Mouse (Mus musculus): ENCODE measurements around the gene Cald1. TPM values are rescaled to one million over a fixed set of nuclear protein-coding genes. Genes with fewer than 3 reads are reported as not detected.

The Cald1 gene
- polyA plus RNA-seq, 1 experiment from 2014 or later: 171 TPM

- 97% methylated on average over 1 of the region's 1 CpGs for WGBS
- no peaks in the 10 kb centered on the region for H3K27me3 ChIP-seq (ENCODE audit: control insufficient read depth, insufficient read depth, low read length)
- H3K36me3 ChIP-seq (ENCODE audit: control insufficient read depth, insufficient read depth, low read length): no peaks in the 10 kb centered on the region
- DNase-seq (ENCODE audit: low spot score) (no peak), ATAC-seq (ENCODE audit: low FRiP score) (no peak)
- H3K9me3 ChIP-seq (ENCODE audit: control insufficient read depth, low read length): no peaks in the 10 kb centered on the region
- no peak overlapping the region for H3K9ac ChIP-seq (ENCODE audit: low read depth, low read length)
- H3K4me3 ChIP-seq (ENCODE audit: low read depth, low read length): no peak overlapping the region
- no peak overlapping the region for H3K4me2 ChIP-seq (replicated peaks; ENCODE audit: low read depth, low read length)
- no peaks in the 10 kb centered on the region; the same call in 1 of the 2 replicates for H3K4me1 ChIP-seq (replicated peaks; ENCODE audit: control insufficient read depth, insufficient read depth, low read length)
- H3K27ac ChIP-seq (ENCODE audit: low read depth, low read length): no peak overlapping the region
Observed at GRCm38 (mm10) chr6:34725660-34726059, 127.4 kb downstream of the Cald1 start.

GRCm38 (mm10) chr6:34726104-34726503 lies 127.8 kb downstream of the Cald1 start:
- Histone ChIP-seq H3K4me2 (replicated peaks; ENCODE audit: low read depth, low read length) (no peak overlapping the region), H3K4me3 (ENCODE audit: low read depth, low read length) (no peak overlapping the region), H3K27ac (ENCODE audit: low read depth, low read length) (no peak overlapping the region), H3K4me1 (replicated peaks; ENCODE audit: control insufficient read depth, insufficient read depth, low read length) (no peaks in the 10 kb centered on the region; the same call in 1 of the 2 replicates), H3K9me3 (ENCODE audit: control insufficient read depth, low read length) (no peaks in the 10 kb centered on the region), H3K36me3 (ENCODE audit: control insufficient read depth, insufficient read depth, low read length) (no peaks in the 10 kb centered on the region), H3K9ac (ENCODE audit: low read depth, low read length) (no peak overlapping the region), H3K27me3 (ENCODE audit: control insufficient read depth, insufficient read depth, low read length) (no peaks in the 10 kb centered on the region)
- 91% methylated on average over 1 of the region's 1 CpGs for WGBS
- ATAC-seq (ENCODE audit: low FRiP score) (no peak), DNase-seq (ENCODE audit: low spot score) (no peak)

GRCm38 (mm10) chr6:34727316-34727983 lies 129.2 kb downstream of the Cald1 start:
- Histone ChIP-seq H3K27me3 (ENCODE audit: control insufficient read depth, insufficient read depth, low read length) (no peaks in the 10 kb centered on the region), H3K9ac (ENCODE audit: low read depth, low read length) (no peak overlapping the region), H3K36me3 (ENCODE audit: control insufficient read depth, insufficient read depth, low read length) (no peaks in the 10 kb centered on the region), H3K27ac (ENCODE audit: low read depth, low read length) (no peak overlapping the region), H3K4me3 (ENCODE audit: low read depth, low read length) (no peak overlapping the region), H3K4me2 (replicated peaks; ENCODE audit: low read depth, low read length) (no peak overlapping the region), H3K4me1 (replicated peaks; ENCODE audit: control insufficient read depth, insufficient read depth, low read length) (no peaks in the 10 kb centered on the region; the same call in 1 of the 2 replicates), H3K9me3 (ENCODE audit: control insufficient read depth, low read length) (no peaks in the 10 kb centered on the region)
- no peak for DNase-seq (ENCODE audit: low spot score)
- ATAC-seq (ENCODE audit: low FRiP score): no peak
- WGBS: 83% methylated on average over 15 of the region's 15 CpGs

GRCm38 (mm10) chr6:34729449-34730151 lies 131.3 kb downstream of the Cald1 start:
- WGBS: 81% methylated on average over 8 of the region's 8 CpGs
- Histone ChIP-seq H3K9me3 (ENCODE audit: control insufficient read depth, low read length) (no peaks in the 10 kb centered on the region), H3K9ac (ENCODE audit: low read depth, low read length) (no peak overlapping the region), H3K27me3 (ENCODE audit: control insufficient read depth, insufficient read depth, low read length) (no peaks in the 10 kb centered on the region), H3K27ac (ENCODE audit: low read depth, low read length) (no peak overlapping the region), H3K4me1 (replicated peaks; ENCODE audit: control insufficient read depth, insufficient read depth, low read length) (no peaks in the 10 kb centered on the region; the same call in 1 of the 2 replicates), H3K4me3 (ENCODE audit: low read depth, low read length) (no peak overlapping the region), H3K36me3 (ENCODE audit: control insufficient read depth, insufficient read depth, low read length) (no peaks in the 10 kb centered on the region), H3K4me2 (replicated peaks; ENCODE audit: low read depth, low read length) (no peak overlapping the region)
- ATAC-seq (ENCODE audit: low FRiP score) (no peak), DNase-seq (ENCODE audit: low spot score) (no peak)

DNA sequence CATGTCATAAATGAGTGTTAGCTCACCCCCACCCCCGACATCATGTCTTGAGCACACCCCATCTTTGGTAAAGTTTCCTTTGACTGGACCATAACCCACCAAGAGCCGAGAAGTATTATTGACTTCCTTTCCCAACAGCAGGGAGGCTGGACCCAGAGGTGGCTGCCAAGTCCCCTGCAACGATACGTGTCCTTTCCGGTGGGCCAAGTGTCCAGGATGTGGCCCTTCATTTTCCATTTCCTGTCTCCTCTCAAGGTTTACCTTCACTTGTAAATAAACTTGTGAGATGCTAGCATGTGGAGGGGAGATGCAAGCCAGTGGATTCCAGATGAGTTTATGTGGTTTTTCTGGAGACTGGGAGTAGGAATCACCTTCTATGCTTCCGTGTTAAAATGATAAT lies 132.7 kb downstream of the Cald1 start:
- no peak for ATAC-seq (ENCODE audit: low FRiP score)

DNA sequence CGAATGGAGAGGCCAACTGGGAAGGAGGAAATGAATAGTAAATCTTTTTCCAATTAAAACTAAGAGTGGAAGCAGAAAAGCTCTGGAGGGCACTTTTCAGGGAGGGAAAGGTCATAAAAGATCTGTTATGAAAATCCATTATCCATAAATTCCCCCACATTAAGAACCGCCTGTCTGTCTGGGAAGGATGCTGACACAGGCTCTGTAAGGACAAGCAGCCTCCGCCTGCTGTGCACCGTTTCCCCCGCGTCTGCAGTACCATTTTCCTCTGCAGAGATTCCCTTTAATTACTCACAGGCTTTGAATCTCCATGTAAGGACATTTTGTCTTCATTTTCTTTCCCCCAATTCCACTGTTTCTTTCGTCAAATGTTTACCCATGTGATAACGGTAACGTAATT lies 133.2 kb downstream of the Cald1 start:
- no peaks in the 10 kb centered on the region for H3K36me3 ChIP-seq (ENCODE audit: control insufficient read depth, insufficient read depth, low read length)
- H3K9me3 ChIP-seq (ENCODE audit: control insufficient read depth, low read length): no peaks in the 10 kb centered on the region
- no peak overlapping the region for H3K4me3 ChIP-seq (ENCODE audit: low read depth, low read length)
- no peaks in the 10 kb centered on the region; the same call in 1 of the 2 replicates for H3K4me1 ChIP-seq (replicated peaks; ENCODE audit: control insufficient read depth, insufficient read depth, low read length)
- DNase-seq (ENCODE audit: low spot score) (no peak), ATAC-seq (ENCODE audit: low FRiP score) (no peak)
- no peaks in the 10 kb centered on the region for H3K27me3 ChIP-seq (ENCODE audit: control insufficient read depth, insufficient read depth, low read length)
- WGBS: 76% methylated on average over 9 of the region's 9 CpGs
- no peak overlapping the region for H3K9ac ChIP-seq (ENCODE audit: low read depth, low read length)
- no peak overlapping the region for H3K27ac ChIP-seq (ENCODE audit: low read depth, low read length)
- H3K4me2 ChIP-seq (replicated peaks; ENCODE audit: low read depth, low read length): no peak overlapping the region

More for the DNA sequence above, 132.7 kb downstream of the Cald1 start:
- Histone ChIP-seq H3K9me3 (ENCODE audit: control insufficient read depth, low read length) (no peaks in the 10 kb centered on the region), H3K27me3 (ENCODE audit: control insufficient read depth, insufficient read depth, low read length) (no peaks in the 10 kb centered on the region), H3K36me3 (ENCODE audit: control insufficient read depth, insufficient read depth, low read length) (no peaks in the 10 kb centered on the region), H3K4me3 (ENCODE audit: low read depth, low read length) (no peak overlapping the region), H3K27ac (ENCODE audit: low read depth, low read length) (no peak overlapping the region), H3K9ac (ENCODE audit: low read depth, low read length) (no peak overlapping the region), H3K4me2 (replicated peaks; ENCODE audit: low read depth, low read length) (no peak overlapping the region), H3K4me1 (replicated peaks; ENCODE audit: control insufficient read depth, insufficient read depth, low read length) (no peaks in the 10 kb centered on the region; the same call in 1 of the 2 replicates)
- no peak for DNase-seq (ENCODE audit: low spot score)
- WGBS: 82% methylated on average over 6 of the region's 6 CpGs

- Histone ChIP-seq H3K27ac (ENCODE audit: low read depth, low read length) (no peak overlapping the region), H3K27me3 (ENCODE audit: control insufficient read depth, insufficient read depth, low read length) (no peaks in the 10 kb centered on the region), H3K4me1 (replicated peaks; ENCODE audit: control insufficient read depth, insufficient read depth, low read length) (no peaks in the 10 kb centered on the region), H3K4me3 (ENCODE audit: low read depth, low read length) (no peak overlapping the region), H3K4me2 (replicated peaks; ENCODE audit: low read depth, low read length) (no peak overlapping the region), H3K36me3 (ENCODE audit: control insufficient read depth, insufficient read depth, low read length) (no peaks in the 10 kb centered on the region), H3K9ac (ENCODE audit: low read depth, low read length) (no peak overlapping the region), H3K9me3 (ENCODE audit: control insufficient read depth, low read length) (no peaks in the 10 kb centered on the region)
- 87% methylated on average over 13 of the region's 13 CpGs for WGBS
- ATAC-seq (ENCODE audit: low FRiP score) (no peak), DNase-seq (ENCODE audit: low spot score) (no peak)
Observed at GRCm38 (mm10) chr6:34734940-34735695, 136.8 kb downstream of the Cald1 start.

GRCm38 (mm10) chr6:34736934-34737333 lies 138.6 kb downstream of the Cald1 start:
- H3K4me3 ChIP-seq (ENCODE audit: low read depth, low read length): no peak overlapping the region
- H3K27me3 ChIP-seq (ENCODE audit: control insufficient read depth, insufficient read depth, low read length): no peaks in the 10 kb centered on the region
- no peak overlapping the region for H3K4me2 ChIP-seq (replicated peaks; ENCODE audit: low read depth, low read length)
- no peaks in the 10 kb centered on the region for H3K9me3 ChIP-seq (ENCODE audit: control insufficient read depth, low read length)
- no peak overlapping the region for H3K27ac ChIP-seq (ENCODE audit: low read depth, low read length)
- H3K36me3 ChIP-seq (ENCODE audit: control insufficient read depth, insufficient read depth, low read length): no peaks in the 10 kb centered on the region
- WGBS: 60% methylated on average over 2 of the region's 2 CpGs
- no peaks in the 10 kb centered on the region for H3K4me1 ChIP-seq (replicated peaks; ENCODE audit: control insufficient read depth, insufficient read depth, low read length)
- H3K9ac ChIP-seq (ENCODE audit: low read depth, low read length): no peak overlapping the region
- DNase-seq (ENCODE audit: low spot score) (no peak), ATAC-seq (ENCODE audit: low FRiP score) (no peak)
